Mouse (Mus musculus): Measurements from ENCODE around the gene Zfp524. TPM values are rescaled to one million over a fixed set of nuclear protein-coding genes. Genes with fewer than 3 reads are reported as not detected.

The Zfp524 gene
- polyA plus RNA-seq, 1 experiment: 24.2 TPM

DNA sequence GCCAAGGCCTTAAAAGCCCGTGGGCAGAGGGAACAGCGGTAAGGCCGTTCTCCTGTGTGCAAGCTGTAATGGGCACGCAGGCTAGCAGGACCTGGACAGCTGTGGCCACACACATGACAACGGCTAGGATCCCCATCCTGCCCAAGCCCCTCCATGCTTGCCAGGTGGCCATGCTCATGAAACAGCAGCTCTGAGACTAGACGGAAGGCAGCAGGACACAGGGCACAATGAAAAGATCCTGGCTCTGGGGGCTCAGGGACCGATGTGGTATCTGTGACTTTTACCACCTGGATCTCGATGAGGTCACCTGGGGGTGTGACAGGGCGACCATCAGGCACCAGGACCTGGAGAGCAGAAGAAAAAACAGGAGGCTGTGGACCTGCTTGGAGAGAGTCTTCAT lies 21.9 kb downstream of the Zfp524 start:
- 90% methylated on average over 9 of the region's 9 CpGs for WGBS
- no peak overlapping the region for H3K4me3 ChIP-seq (ENCODE audit: extremely low read depth, insufficient read depth, insufficient read length)
- no peak for DNase-seq (ENCODE audit: low read depth in 1 of 2, low spot score in 2 of 2)
- H3K27ac ChIP-seq (ENCODE audit: insufficient read depth, low read length): no peak overlapping the region
- H3K4me1 ChIP-seq (ENCODE audit: control insufficient read depth, insufficient read depth, insufficient read length): no peaks in the 10 kb centered on the region; the same call in none of the 2 replicates
- H3K27me3 ChIP-seq (ENCODE audit: control insufficient read depth, insufficient read depth, low read length): no peaks in the 10 kb centered on the region
- peaks cover 11% of the 10 kb centered on the region for H3K36me3 ChIP-seq (ENCODE audit: control insufficient read depth, insufficient read depth, low read length)
- TF ChIP-seq POLR2A (IDR thresholded peaks at IDR 0.05; ENCODE audit: low read depth, low read length): no peak
- no peak for TF ChIP-seq CTCF (IDR thresholded peaks at IDR 0.05; ENCODE audit: extremely low read depth, insufficient read depth, insufficient read length, insufficient replicate concordance)

DNA sequence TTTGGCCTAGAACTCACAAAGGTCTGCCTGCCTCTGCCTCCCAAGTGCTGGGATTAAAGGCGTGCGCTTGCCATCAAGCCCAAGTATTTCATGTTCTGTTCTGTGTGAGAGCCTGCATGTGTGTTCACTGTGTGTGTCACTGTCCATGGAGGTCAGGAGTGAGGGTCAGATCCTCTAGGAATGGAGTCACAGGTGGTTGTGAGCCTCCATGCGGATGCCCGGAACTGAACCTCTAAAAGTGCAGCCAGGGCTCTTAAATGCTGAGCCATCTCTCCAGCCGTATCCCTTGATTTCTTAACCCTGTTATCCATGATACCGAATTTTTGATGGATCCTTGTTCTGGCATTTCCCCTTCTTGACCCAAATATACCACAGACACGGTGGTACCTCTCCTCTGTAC lies 22.8 kb downstream of the Zfp524 start:
- Histone ChIP-seq H3K36me3 (ENCODE audit: control insufficient read depth, insufficient read depth, low read length) (0 out of 2 replicates have a peak, but pooled peaks cover 3% of the 10 kb centered on the region), H3K27ac (ENCODE audit: insufficient read depth, low read length) (no peak overlapping the region), H3K4me1 (ENCODE audit: control insufficient read depth, insufficient read depth, insufficient read length) (no peaks in the 10 kb centered on the region; the same call in 1 of the 2 replicates), H3K27me3 (ENCODE audit: control insufficient read depth, insufficient read depth, low read length) (no peaks in the 10 kb centered on the region), H3K4me3 (ENCODE audit: extremely low read depth, insufficient read depth, insufficient read length) (no peak overlapping the region)
- TF ChIP-seq POLR2A (IDR thresholded peaks at IDR 0.05; ENCODE audit: low read depth, low read length) (no peak), CTCF (IDR thresholded peaks at IDR 0.05; ENCODE audit: extremely low read depth, insufficient read depth, insufficient read length, insufficient replicate concordance) (no peak)
- DNase-seq (ENCODE audit: low read depth in 1 of 2, low spot score in 2 of 2): no peak
- WGBS: 94% methylated on average over 7 of the region's 7 CpGs

DNA sequence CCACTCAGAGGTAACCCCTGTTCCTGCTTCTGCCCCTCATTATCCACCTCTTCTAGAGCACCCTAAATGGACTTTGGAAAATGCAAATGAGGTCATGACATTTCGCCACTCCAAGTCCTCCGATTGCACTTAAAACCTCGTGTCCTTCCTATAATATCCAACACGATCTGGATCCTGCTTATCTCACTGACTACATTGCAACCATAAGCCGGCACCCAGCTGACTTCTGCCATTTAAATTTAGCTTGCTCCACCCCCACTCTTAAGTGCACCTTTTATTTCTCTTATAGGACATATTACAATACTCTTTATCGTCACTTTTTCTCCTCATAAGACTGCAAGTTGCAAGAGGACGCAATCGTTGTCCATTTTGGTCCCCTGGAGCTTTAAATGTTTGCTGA lies 23.3 kb downstream of the Zfp524 start:
- TF ChIP-seq POLR2A (IDR thresholded peaks at IDR 0.05; ENCODE audit: low read depth, low read length): no peak
- TF ChIP-seq CTCF (IDR thresholded peaks at IDR 0.05; ENCODE audit: extremely low read depth, insufficient read depth, insufficient read length, insufficient replicate concordance): no peak
- H3K36me3 ChIP-seq (ENCODE audit: control insufficient read depth, insufficient read depth, low read length): 0 out of 2 replicates have a peak, but pooled peaks cover 3% of the 10 kb centered on the region
- H3K27ac ChIP-seq (ENCODE audit: insufficient read depth, low read length): no peak overlapping the region
- H3K27me3 ChIP-seq (ENCODE audit: control insufficient read depth, insufficient read depth, low read length): no peaks in the 10 kb centered on the region
- WGBS: 90% methylated on average over 8 of the region's 8 CpGs
- no peak overlapping the region for H3K4me3 ChIP-seq (ENCODE audit: extremely low read depth, insufficient read depth, insufficient read length)
- H3K4me1 ChIP-seq (ENCODE audit: control insufficient read depth, insufficient read depth, insufficient read length): no peaks in the 10 kb centered on the region; the same call in 1 of the 2 replicates
- no peak for DNase-seq (ENCODE audit: low read depth in 1 of 2, low spot score in 2 of 2)

DNA sequence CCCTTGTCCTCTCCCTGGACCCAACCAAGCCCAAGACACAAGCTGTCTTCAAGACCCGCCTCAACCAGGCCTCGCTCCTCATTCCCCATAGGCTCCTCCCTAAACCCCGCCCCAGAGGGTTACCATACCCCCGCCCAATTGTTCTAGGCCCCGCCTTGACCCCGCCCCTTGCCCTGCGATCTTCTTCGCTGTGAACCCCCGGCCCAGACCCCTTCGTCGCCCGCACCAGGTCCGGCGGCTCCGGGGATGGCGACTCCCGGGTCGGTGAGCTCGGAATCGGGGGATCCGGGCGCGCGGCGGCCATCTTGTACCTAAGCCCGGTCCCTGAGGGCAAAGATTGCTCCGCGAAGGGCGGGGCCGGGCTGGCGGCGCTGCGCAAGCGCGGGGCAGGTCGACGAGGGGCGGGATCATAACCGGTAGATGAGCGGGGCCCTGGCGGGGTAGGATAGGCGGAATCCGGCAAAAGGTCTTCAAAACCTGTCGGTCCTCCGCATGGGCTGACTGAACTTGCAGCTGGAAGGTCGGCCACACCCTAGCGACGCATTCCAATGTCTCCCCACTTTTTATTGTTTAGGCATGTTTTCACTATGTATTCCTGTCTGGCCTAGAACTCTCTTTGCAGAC lies 24.0 kb downstream of the Zfp524 start, which contains the start of gene Zfp784:
Zfp784 (minus strand) TSS at position 338 of the 624 bp plus-strand sequence.
- Histone ChIP-seq H3K27me3 (ENCODE audit: control insufficient read depth, insufficient read depth, low read length) (no peaks in the 10 kb centered on the region), H3K27ac (ENCODE audit: insufficient read depth, low read length) (peak within 1 kb of the TSS; percentile 95), H3K4me3 (ENCODE audit: extremely low read depth, insufficient read depth, insufficient read length) (peak within 1 kb of the TSS; percentile 90), H3K36me3 (ENCODE audit: control insufficient read depth, insufficient read depth, low read length) (0 out of 2 replicates have a peak, but pooled peaks cover under 1% of the 10 kb centered on the region), H3K4me1 (ENCODE audit: control insufficient read depth, insufficient read depth, insufficient read length) (no peaks in the 10 kb centered on the region; the same call in 1 of the 2 replicates)
- TF ChIP-seq POLR2A (IDR thresholded peaks at IDR 0.05; ENCODE audit: low read depth, low read length) (peak; percentile 79), CTCF (IDR thresholded peaks at IDR 0.05; ENCODE audit: extremely low read depth, insufficient read depth, insufficient read length, insufficient replicate concordance) (no peak)
- peak; percentile 83 to 92 for DNase-seq (ENCODE audit: low read depth in 1 of 2, low spot score in 2 of 2)
- 1% methylated on average over 48 of the region's 48 CpGs for WGBS

DNA sequence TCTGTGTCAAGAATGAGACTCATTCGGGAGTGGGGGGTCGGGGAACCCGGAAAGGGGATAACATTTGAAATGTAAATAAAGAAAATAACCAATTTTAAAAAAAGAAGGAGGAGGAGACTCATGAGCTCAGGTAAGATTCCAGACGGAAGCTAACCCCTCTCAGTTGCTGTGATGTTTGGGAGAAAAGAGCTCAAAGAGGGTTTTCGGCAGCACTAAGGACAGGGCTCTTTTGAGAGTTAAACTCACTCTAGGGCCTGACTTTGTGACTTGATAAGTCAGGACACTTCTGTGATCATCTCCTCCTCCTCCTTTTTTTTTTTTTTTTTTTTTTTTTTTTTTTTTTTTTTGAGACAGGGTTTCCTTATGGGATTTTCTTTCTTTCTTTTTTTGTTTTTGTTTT lies 24.7 kb downstream of the Zfp524 start:
- no peak overlapping the region for H3K27ac ChIP-seq (ENCODE audit: insufficient read depth, low read length)
- H3K27me3 ChIP-seq (ENCODE audit: control insufficient read depth, insufficient read depth, low read length): no peaks in the 10 kb centered on the region
- WGBS: 27% methylated on average over 5 of the region's 5 CpGs

DNA sequence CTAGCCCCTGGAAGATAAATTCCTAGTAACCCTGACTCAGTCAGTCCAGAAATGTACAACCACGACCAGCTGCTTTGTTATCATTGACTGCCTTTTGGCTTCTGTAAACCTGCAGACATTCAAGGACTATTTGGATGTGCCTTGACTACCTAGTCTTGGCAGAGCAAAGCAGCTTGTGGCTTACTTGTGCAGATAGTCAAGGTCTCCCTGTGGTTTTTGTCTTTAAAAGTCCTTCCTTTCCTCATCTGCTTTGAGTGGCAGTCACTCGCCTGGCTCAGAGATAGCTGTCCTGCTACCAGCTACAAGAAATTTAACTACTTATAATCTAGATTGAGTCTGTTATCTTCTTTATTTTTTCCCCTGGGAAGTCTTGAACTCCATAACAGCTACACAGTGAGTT lies 30.8 kb downstream of the Zfp524 start:
- Histone ChIP-seq H3K27ac (ENCODE audit: insufficient read depth, low read length) (no peak overlapping the region), H3K36me3 (ENCODE audit: control insufficient read depth, insufficient read depth, low read length) (no peaks in the 10 kb centered on the region), H3K4me3 (ENCODE audit: extremely low read depth, insufficient read depth, insufficient read length) (no peak overlapping the region), H3K4me1 (ENCODE audit: control insufficient read depth, insufficient read depth, insufficient read length) (no peaks in the 10 kb centered on the region), H3K27me3 (ENCODE audit: control insufficient read depth, insufficient read depth, low read length) (no peaks in the 10 kb centered on the region)
- no peak for DNase-seq (ENCODE audit: low read depth in 1 of 2, low spot score in 2 of 2)
- 60% methylated on average over 2 of the region's 2 CpGs for WGBS
- TF ChIP-seq CTCF (IDR thresholded peaks at IDR 0.05; ENCODE audit: extremely low read depth, insufficient read depth, insufficient read length, insufficient replicate concordance) (no peak), POLR2A (IDR thresholded peaks at IDR 0.05; ENCODE audit: low read depth, low read length) (no peak)

More for the DNA sequence above, 24.7 kb downstream of the Zfp524 start:
- TF ChIP-seq CTCF (IDR thresholded peaks at IDR 0.05; ENCODE audit: extremely low read depth, insufficient read depth, insufficient read length, insufficient replicate concordance): no peak
- no peak for TF ChIP-seq POLR2A (IDR thresholded peaks at IDR 0.05; ENCODE audit: low read depth, low read length)
- DNase-seq (ENCODE audit: low read depth in 1 of 2, low spot score in 2 of 2): no peak
- no peak overlapping the region for H3K4me3 ChIP-seq (ENCODE audit: extremely low read depth, insufficient read depth, insufficient read length)
- H3K36me3 ChIP-seq (ENCODE audit: control insufficient read depth, insufficient read depth, low read length): no peaks in the 10 kb centered on the region
- no peaks in the 10 kb centered on the region; the same call in 1 of the 2 replicates for H3K4me1 ChIP-seq (ENCODE audit: control insufficient read depth, insufficient read depth, insufficient read length)

DNA sequence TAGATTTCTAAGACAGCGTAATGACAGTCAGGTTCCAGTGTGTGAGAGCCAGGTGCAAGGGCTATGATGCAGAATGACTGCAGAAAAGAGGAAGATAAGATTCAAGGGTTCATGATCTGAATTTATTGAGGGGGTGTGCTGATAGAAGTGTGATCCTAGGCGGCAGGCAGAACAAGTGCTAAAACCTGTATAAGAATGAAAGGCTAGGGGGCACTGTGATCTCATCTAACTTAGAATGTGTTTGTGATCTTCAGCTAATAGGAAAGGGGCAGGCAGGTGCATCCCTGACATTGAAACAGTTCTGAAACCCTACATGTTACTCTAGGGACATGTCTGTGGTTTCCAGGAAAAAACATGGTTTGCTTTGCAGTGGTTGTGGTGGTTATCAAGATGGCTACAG lies 31.9 kb downstream of the Zfp524 start:
- H3K4me1 ChIP-seq (ENCODE audit: control insufficient read depth, insufficient read depth, insufficient read length): no peaks in the 10 kb centered on the region
- no peaks in the 10 kb centered on the region for H3K27me3 ChIP-seq (ENCODE audit: control insufficient read depth, insufficient read depth, low read length)
- DNase-seq (ENCODE audit: low read depth in 1 of 2, low spot score in 2 of 2): no peak
- no peak overlapping the region for H3K4me3 ChIP-seq (ENCODE audit: extremely low read depth, insufficient read depth, insufficient read length)
- TF ChIP-seq CTCF (IDR thresholded peaks at IDR 0.05; ENCODE audit: extremely low read depth, insufficient read depth, insufficient read length, insufficient replicate concordance) (no peak), POLR2A (IDR thresholded peaks at IDR 0.05; ENCODE audit: low read depth, low read length) (no peak)
- H3K27ac ChIP-seq (ENCODE audit: insufficient read depth, low read length): no peak overlapping the region
- H3K36me3 ChIP-seq (ENCODE audit: control insufficient read depth, insufficient read depth, low read length): no peaks in the 10 kb centered on the region
- 45% methylated on average over 2 of the region's 2 CpGs for WGBS

All from spleen, adult 2 months (tissue).